Mouse (Mus musculus): Measurements from ENCODE around the gene Utp3. TPM values are rescaled to one million over a fixed set of nuclear protein-coding genes. Genes with fewer than 3 reads are reported as not detected.
A peak's percentile ranks its signal among the peaks of the same experiment; 100 is the strongest.
"Not testable (repeated sequence)": the region's sequence is repeated elsewhere in the genome, so short reads cannot be mapped to it uniquely, and the experiment has no call there.

The Utp3 gene
- 74.1 and 86.4 TPM in 2 replicates for total RNA-seq (2015)
- 56.8 and 60.0 TPM in 2 replicates for total RNA-seq (2017)

DNA sequence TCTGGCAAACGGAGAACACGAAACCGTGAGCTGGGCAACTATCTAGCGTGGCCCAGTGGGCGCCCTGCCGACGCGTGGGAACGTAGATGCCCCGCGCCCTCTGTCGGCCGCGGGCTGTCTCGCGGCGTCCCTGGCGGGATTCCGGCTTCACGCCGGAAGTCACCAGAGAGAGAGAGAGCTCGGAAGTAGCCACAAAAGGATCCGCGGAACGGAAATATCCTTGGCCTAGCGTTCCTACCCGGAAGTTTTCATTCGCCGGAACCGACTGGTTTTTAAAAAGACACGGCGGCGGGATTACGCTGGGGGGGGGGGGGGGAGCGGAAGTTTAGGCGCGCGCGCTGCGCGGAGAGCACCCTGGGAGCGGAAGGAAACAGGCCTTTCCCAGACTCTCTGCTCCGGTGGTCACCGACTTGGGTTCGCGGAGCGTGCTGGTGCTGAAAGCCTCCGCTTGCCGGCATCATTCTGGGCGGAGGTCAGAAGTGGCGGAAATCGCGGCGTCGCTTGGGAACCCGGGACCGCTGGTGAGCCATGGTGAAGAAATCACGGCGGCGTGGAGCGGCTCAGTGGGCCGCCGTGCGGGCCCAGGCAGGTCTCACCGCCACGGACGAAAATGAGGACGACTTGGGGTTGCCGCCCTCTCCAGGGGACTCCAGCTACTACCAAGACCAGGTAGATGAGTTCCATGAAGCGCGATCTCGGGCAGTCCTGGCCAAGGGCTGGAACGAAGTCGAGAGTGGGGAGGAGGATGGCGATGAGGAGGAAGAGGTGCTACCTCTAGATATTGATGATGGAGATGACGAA lies at the start of gene Utp3:
Gene Utp3, plus strand, starts transcription at position 377 of the 801 bp plus-strand sequence.
- peak; percentile 96 for ATAC-seq (ENCODE audit: poor library complexity, severe bottlenecking)

DNA sequence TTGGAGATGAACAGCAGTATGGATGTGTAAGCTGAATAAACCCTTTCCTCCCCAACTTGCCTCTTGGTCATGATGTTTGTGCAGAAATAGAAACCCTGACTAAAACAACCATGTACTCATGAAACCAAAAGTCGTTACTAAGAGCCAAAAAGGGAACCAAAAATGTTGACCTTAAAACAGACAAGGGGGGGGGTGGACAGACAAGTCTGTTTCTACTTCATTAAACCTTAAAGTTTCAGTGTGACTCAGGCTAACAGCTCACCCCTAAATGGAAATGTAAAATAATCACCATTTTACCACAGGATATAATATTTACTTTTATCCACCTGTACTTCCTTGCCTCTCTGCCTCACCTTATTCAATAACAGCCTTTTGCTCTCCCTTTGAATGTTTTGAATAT lies 45.7 kb upstream of the Utp3 start:
- peak; percentile 97 for ATAC-seq (ENCODE audit: poor library complexity, severe bottlenecking)

DNA sequence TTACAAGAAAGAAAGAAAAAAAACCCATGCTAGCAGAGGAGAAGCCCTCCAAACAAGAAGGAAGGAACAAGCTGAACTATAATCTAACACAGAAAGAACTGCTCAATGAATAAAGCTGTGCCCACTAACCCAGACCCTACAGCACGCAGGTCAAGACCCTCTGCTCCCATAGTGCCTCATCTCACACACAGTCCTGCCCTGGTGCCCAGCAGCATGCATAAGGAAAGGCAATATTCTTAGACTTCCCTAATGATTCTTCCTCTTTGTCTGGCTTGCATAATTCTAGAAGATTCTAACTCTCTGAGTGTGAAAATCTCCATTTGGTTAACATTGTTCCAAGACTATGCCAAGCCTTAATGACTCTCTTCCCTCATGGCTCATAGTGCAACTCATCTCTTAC lies 45.3 kb upstream of the Utp3 start:
- peak; percentile 93 for ATAC-seq (ENCODE audit: poor library complexity, severe bottlenecking)

DNA sequence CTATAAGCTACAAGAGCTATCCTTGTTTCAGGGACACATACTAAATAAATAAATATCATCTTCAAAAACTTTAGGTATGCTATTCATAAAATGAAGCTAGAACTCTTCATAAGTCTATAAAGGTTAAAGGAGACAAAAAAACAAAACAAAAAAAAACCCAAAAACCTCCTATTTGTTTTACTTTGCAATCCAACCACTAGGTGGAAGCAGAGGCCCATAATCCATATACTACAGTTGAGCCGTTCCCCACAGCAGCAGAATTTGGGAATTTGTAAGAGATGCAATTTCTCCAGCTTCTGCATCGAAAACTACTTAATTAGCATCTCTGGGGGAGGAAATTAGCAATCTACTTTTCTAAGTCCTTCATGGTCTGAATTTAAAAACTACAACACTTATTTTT lies 35.0 kb upstream of the Utp3 start:
- peak; percentile 88 for ATAC-seq (ENCODE audit: poor library complexity, severe bottlenecking)

DNA sequence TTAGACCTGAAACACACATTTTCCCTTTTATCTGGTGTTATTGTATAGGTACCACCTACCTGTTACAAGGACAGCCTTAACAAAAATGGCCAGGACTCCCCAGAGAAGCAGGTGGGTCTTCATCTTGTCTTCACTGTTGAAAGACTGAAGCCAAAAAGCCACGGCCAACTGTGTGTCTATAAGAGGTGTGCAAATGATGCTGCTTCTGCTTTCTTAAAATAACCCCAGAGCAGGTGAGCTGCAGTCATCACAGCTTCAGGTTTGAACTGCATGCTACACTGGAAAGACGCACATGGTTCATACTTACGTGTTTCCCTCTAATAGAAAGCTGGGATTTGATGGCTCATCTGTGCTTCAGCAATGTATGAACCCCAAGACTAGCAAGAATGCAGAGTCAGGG lies 26.6 kb upstream of the Utp3 start, which contains the start of gene Jchain:
Gene Jchain, minus strand, starts transcription at position 235 of the 400 bp plus-strand sequence.
- no peak for ATAC-seq (ENCODE audit: poor library complexity, severe bottlenecking)

DNA sequence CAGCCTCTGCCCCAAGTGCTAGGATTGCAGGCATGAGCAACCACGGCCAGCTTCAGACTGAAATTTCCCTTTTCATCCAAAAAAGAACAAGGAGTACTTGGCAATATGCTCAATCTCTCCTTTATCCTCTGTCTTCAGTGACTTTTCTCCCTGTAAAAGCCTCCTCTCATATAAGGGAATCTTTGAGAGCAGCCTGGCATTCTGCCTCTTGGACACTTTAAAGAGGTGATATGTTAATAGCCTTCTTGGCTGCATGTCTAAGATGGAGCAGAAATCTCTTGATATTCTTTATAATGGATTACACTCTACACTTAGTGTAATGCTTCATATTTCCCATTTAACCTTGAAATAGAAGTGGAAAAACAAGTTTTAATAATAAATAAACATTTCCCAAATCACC lies 23.4 kb upstream of the Utp3 start:
- no peak for ATAC-seq (ENCODE audit: poor library complexity, severe bottlenecking)

DNA sequence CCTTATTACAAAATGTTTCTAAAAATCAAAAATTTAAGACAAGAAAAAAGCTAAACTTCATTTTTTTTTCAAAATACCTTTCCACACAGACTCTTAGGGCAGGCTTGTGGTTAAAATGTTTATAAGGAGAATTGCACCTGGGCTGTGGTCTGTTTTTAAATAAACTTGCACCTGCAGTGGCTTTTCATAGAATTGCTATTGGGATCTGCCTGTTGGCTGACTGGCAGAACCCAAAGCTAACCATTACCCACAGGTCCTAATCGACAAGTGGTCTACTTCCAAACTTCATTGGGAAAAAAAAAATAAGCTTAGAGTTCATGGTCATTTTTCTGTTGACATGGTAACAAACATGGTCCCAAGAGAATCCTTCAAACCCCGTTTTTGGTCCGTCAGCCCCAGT lies 19.6 kb upstream of the Utp3 start:
- no peak for ATAC-seq (ENCODE audit: poor library complexity, severe bottlenecking)

DNA sequence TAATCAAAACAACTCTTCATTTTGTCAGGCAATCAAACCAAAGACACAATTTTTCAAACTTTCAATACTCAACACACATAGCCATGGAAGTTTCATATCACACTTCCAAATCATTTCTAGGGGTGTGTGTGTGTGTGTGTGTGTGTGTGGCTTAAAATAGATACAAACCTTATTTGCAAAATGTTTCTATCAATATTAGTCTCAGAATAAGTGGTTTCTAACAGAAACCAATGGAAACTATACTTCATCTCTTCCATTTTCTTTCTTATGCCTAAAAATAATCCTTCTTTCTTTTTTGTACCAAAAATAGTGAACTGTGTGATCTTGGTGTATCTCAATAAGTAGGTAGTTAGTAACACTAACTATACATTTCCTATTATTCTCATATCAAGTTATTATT lies 13.4 kb upstream of the Utp3 start:
- ATAC-seq (ENCODE audit: poor library complexity, severe bottlenecking): no peak

DNA sequence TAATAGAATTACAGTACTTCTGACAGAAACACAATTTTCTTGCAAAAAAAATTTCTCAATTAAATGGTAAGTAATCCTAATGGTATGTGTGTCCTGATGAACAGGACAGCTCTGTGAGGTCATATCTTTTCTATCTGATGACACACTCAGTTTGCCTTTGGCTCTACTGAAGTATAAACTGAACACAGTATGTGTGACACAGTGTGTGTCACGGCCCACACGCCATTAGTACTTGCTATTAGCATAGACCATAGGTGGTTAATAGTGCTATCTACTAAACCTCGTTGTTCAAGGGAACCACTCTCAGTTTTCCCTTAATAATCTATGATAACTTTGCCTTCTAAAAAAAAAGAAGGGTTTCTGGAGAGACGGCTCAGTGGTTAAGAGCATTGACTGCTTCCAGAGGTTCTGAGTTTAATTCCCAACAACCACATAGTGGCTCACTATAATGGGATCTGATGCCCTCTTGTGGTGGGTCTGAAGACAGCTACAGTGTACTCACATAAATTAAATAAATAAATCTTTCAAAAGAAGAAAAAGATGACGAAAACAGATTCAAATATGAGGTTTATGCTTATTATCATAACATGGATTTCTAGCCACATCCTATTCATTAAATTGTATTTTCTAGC lies 11.5 kb upstream of the Utp3 start:
- no peak for ATAC-seq (ENCODE audit: poor library complexity, severe bottlenecking)

DNA sequence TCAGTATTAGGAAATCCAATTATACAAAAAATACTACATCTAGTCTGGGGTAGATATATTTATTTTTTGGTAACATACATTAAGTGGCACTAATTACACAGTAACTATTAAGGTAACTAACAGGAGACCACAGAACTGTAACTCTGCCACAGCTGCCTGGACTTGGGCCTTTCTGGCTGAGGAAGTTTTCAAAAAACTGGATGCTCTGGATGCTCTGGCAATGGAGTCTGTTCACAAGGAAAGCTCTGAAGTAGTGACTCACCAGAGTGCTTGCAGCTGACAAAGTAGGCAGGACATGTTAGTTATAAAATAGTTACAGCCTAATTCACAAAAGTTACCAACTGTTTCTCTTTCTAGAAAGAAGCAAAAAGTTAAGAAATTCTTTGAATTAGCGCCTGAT lies 9.9 kb upstream of the Utp3 start:
- ATAC-seq (ENCODE audit: poor library complexity, severe bottlenecking): not testable (repeated sequence)

DNA sequence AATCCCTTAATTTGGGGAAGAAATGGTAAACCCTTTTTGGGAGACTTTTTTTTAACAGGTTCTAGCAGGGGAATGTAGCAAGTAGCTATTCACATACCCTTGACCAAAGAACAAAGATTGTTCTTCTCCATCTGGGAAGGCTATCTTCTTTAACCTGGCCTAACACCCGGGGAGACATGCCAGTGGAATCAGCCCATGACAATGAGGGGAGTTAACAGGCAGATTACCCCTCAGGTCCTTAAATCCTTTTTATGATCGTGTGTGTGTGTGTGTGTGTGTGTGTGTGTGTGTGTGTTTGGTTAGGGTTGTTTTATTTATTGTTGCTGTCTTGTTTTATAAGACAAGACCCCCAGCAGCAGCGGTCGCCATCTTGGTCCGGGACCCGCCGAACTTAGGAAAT lies 8.7 kb upstream of the Utp3 start:
- ATAC-seq (ENCODE audit: poor library complexity, severe bottlenecking): no peak

DNA sequence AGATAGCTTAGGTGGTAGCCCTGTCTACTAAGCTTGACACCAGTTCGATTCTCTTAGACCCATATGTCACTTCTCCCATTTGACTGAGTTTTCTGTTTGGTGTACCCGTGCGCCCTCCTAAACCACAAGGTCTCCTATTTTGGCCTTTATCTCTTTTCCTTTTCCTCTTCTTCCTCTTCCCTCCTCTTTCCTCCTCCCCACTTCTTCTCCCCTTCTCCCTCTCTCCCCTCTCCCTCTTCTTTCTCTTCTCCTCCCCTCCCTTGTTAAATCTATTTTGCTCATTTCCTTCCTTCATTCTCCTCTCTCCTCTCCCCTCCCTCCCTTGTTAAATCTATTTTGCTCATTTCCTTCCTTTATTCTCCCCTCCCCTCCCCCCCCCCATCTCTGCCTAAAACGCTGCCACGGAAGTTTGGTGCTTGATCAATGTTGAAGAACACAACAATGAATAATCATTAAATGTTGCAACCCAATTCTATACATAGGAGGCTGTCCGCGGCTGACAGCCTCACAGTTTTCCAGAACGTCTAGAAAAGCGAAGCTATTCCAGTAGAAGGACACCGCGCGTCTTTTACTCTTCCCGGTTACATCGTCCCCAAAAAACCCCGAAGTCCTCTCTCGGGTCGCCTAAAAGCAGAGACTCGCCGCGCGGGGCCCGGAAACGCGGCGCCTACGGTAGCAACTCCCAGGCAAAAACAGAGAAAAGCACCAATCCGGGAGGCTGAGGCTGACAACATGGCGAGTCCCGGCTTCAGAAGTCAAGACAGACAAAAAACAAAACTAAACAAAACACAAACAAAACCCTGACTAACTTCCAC lies 784 bp upstream of the Utp3 start:
- peak; percentile 50 for ATAC-seq (ENCODE audit: poor library complexity, severe bottlenecking)

DNA sequence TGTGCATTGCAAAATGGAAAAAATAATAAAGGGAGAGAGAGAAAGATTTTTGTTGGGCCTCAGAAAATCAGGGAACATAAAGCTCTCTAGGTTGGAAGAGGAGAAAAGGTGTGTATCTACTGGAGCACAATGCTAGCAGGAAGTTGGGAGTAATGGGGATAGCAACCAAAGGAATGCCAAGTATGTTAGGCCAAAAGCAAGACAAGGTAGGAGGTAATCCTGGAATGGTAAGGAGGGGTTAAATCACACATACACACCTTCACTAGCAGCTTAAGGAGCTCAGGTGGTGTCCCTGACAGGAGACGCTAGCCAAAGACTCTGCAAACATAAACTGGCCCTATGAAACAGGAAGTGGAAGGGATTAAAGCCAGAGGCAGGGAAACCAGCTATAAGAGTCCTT lies 4.7 kb downstream of the Utp3 start:
- ATAC-seq (ENCODE audit: poor library complexity, severe bottlenecking): no peak

DNA sequence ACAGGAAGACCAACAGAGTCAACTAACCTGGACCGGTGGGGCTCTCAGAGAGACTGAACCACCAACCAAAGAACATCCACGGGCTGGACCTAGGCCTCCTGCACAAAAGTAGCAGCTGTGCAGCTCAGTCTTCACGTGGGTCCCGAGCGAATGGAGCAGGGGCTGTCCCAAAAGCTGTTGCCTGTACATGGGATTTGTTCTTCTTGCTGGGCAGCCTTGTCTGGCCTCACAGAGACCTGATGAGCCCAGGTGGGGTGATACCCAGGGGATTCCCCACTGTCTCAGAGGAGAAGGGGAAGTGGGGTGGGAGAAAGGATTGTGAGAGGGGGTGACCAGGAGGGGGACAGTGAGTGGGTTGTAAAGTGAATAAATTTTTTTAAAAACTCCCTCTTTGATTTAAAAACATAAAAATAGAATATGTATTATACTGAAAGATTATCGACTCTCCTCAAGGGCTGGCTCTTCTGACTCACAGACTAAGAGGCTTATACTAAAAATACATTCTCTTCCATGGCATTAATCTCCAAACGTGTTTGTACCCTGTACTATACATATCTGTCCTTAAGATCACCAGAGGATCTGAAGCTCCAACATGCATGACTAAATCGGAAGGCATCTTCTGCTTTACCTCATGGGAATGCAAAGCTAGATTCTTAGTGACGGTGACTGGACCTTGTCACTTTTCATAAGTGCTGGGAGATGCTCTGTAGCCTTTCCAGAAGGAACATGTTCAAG lies 7.0 kb downstream of the Utp3 start:
- ATAC-seq (ENCODE audit: poor library complexity, severe bottlenecking): no peak

DNA sequence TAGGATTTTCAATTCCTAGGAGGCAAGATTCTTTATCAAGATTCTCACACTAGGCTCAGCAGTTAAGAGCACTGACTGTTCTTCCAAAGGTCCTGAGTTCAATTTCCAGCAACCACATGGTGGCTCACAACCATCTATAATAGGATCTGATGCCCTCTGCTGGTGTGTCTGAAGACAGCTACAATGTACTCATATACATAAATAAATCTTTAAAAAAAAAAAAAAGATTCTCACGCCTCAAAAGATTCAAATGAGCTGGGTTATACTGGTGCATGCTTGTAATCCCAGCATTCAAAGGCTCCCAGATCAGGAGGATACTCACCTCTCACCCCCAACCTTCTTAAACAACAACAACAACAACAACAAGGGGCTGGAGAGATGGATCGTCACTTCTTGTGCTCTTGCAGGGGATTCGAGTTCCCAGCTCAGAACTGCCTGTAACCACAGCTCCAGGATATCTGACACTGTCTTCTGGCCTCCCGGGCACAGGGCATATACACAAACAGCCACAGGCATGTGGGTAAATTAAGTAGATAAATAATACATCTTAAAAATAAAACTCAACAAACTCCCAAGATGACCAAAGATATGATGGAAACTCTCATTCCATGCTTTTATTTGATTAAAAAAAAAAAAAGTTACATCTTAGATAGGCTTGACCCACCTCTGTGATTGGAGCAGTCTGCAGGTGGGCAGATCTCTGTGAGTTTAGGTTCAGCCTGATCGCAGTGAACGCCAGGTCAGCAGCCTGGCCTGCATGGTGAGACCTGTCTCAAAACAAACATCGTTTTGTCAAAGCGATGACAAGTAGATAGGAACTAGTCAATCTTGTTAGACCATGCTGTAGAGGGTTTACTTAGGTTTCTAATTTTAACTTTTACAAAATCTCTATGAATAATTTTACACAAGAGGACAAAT lies 8.9 kb downstream of the Utp3 start:
- no peak for ATAC-seq (ENCODE audit: poor library complexity, severe bottlenecking)

DNA sequence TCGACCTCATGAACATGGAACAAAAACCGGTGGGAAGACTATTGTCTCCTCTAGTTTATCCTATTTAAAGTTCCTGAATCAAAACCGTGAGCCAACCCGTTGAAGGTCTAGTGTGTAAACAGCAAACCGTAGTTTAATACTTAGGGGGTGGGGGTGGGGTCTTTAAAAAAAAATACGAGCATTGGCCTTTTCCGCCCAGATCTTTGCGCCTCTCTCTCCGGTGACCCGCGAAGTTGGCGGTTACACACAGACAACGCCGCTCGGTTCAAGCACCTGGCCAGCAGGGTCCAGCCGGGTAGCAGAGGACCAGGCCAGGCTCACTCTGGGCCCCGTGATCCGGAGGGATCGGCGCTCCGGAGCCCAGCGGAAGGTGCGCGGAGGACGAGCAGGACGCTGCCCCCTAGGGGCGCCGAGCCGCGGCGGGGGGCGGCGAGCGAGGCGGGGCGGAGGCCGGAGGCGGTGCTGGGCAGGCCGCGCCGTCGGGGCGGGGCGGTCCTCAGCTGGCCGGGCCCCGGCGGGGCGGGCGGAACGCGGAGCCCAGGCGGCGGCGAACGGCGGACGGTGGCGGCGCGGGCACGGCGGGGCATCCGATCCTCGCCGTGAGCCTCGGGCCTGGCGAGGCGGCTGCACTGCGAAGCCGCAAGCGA lies 10.4 kb downstream of the Utp3 start, which contains the start of gene Rufy3:
Gene Rufy3, plus strand, starts transcription at position 540 of the 647 bp plus-strand sequence.
- ATAC-seq (ENCODE audit: poor library complexity, severe bottlenecking): peak; percentile 86

DNA sequence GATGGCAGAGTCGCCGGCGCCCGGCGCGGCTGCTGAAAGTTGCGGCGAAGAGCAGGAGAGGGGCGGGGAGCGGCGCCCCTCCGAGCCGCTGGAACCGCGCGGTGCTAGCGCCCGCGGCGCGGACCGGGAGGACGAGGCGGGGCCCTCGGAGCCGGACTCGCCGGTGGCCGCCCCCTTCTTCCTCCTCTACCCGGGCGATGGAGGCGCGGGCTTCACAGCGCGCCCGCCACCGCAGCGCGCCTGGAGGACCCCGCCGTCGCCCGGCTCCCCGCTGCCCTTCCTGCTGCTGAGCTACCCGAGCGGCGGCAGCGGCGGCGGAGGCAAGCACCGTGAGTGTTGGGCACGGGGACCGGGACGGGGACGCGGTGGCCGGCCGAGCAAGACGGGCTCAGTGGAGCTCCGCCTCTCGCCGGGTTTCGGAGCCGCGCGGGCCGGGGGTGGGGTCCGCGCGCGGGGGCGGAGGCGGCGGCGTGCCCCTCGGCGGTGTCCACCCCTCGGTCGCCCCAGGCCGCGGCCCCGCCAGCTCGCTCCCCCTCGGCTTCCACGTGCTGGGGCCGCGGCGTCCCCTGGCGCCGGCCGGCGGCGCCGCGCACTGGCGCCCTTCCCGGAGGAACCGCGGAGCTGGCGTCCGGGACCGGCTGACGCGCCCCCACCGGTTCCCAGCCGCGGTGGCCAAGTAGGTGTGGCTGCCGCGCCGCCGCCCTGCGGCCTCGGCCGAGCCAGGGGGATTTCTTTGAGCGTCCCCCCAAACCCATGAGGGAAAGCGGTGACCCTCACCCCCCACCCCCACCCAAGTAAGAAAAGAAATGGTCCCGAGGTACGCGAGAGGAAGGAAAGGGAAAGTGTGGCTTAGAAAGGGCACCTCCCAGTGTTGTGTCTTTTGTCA lies 11.1 kb downstream of the Utp3 start:
- ATAC-seq (ENCODE audit: poor library complexity, severe bottlenecking): peak; percentile 53
